Mouse (Mus musculus): ENCODE measurements around the gene Lrsam1. TPM values are rescaled to one million over a fixed set of nuclear protein-coding genes. Genes with fewer than 3 reads are reported as not detected.

Gene Lrsam1
- total and polyA plus RNA-seq, 2 experiments from 2014 or later: 25.3 to 37.3 TPM

DNA sequence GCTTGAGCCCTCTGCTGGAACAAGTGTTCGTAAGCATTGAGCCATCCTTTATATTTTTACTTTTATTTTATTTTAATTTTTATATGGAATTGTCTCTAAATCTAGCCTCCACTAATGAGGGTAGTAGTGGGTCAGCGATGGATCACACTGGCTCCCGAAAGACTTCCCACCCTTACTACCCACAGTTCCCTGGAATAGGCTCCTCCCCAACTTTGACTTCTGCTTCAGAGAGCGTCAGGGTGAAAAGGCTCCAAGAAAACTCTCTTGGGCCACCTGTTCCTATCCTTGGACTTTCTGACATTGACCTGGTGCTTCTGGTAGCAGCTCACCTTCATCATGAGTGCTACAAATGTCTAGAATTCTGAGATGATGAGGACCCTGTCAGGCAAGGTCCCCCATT is 21.3 kb upstream of the Lrsam1 start:
- DNase-seq (ENCODE audit: low spot score) (no peak), ATAC-seq (ENCODE audit: low FRiP score) (no peak)
- TF ChIP-seq CTCF (IDR thresholded peaks at IDR 0.05): peak; percentile 35; the same call in 1 of the 2 replicates
- 3% methylated on average over 4 of the region's 4 CpGs for WGBS
- Histone ChIP-seq H3K4me2 (ENCODE audit: low read depth, low read length, poor library complexity, severe bottlenecking) (peak overlapping the region; percentile 95), H3K4me3 (ENCODE audit: low read depth, low read length) (peak overlapping the region; percentile 80; the same call in 1 of the 2 replicates), H3K4me1 (ENCODE audit: insufficient read depth, low read length) (no peaks in the 10 kb centered on the region), H3K9ac (replicated peaks; ENCODE audit: low read length, poor library complexity, severe bottlenecking) (no peak overlapping the region), H3K27ac (ENCODE audit: low read depth, low read length) (no peak overlapping the region), H3K36me3 (ENCODE audit: insufficient read depth, low read length) (peaks cover 12% of the 10 kb centered on the region), H3K27me3 (ENCODE audit: insufficient read depth, low read length) (no peaks in the 10 kb centered on the region), H3K9me3 (ENCODE audit: low read length) (no peaks in the 10 kb centered on the region)

DNA sequence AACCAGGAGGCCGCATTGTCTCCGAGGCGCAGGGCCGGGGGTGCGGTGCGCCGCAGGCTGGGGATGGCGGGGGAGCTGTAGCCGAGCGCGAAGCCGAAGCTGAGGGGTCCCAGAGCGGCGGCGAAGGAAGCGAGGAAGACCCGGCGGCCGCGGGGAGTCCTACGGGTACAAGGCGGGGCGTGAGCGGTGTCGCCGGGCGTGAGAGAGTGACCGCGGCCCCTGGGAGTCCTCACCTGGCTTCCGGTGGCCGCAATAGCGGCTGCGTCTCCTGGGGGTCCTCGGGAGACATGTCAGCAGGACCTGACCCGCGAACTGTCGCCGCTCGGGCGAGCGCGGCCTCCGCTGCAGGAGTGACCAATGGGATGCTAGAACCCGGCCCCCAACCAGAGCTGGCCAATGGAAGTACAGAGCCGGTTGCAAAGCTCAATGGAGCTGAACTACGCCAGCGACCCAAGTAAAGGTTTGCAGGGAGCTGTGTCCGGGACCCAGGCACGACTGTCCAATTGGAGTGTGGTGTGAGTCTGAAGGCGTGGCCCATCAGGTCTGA is 20.4 kb upstream of the Lrsam1 start, which contains the start of gene Slc2a8:
Gene Slc2a8 (minus strand): TSS at position 359 of the 547 bp plus-strand sequence.
- peak within 1 kb of the TSS; percentile 95 for H3K4me2 ChIP-seq (ENCODE audit: low read depth, low read length, poor library complexity, severe bottlenecking)
- H3K9ac ChIP-seq (replicated peaks; ENCODE audit: low read length, poor library complexity, severe bottlenecking): peak within 1 kb of the TSS; percentile 91
- no peaks in the 10 kb centered on the region for H3K9me3 ChIP-seq (ENCODE audit: low read length)
- TF ChIP-seq CTCF (IDR thresholded peaks at IDR 0.05): 0 out of 2 replicates have a peak, but pooled peaks have one; percentile 1
- H3K27me3 ChIP-seq (ENCODE audit: insufficient read depth, low read length): no peaks in the 10 kb centered on the region
- peak within 1 kb of the TSS; percentile 77 for H3K27ac ChIP-seq (ENCODE audit: low read depth, low read length)
- ATAC-seq (ENCODE audit: low FRiP score) (peak; percentile 97), DNase-seq (ENCODE audit: low spot score) (peak; percentile 97)
- peak within 1 kb of the TSS; percentile 80 for H3K4me3 ChIP-seq (ENCODE audit: low read depth, low read length)
- H3K36me3 ChIP-seq (ENCODE audit: insufficient read depth, low read length): peaks cover 10% of the 10 kb centered on the region
- under 1% methylated on average over 45 of the region's 50 CpGs for WGBS
- no peaks in the 10 kb centered on the region for H3K4me1 ChIP-seq (ENCODE audit: insufficient read depth, low read length)

DNA sequence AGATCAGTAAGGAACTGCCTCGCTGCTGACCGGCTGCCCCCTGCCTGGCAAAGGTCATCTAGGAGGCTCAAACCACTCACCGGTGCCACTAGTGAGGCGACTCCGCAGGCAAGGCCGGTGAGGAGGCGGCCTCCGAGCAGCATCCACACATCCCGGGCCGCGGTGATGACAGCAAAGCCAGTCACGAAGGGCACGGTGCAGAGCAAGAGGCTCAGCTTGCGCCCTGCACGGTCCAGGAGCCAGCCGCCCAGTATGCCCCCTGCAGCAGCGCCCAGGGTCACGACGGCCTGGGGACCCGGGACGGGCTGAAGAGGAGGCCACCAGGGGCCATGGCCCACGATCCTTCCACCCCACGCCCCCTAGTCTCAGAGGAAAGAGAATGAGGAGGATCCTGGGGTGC is 19.9 kb upstream of the Lrsam1 start:
- WGBS: 1% methylated on average over 23 of the region's 23 CpGs
- no peaks in the 10 kb centered on the region for H3K4me1 ChIP-seq (ENCODE audit: insufficient read depth, low read length)
- peak overlapping the region; percentile 95 for H3K4me2 ChIP-seq (ENCODE audit: low read depth, low read length, poor library complexity, severe bottlenecking)
- peak; percentile 41 for ATAC-seq (ENCODE audit: low FRiP score)
- DNase-seq (ENCODE audit: low spot score): no peak
- H3K9me3 ChIP-seq (ENCODE audit: low read length): no peaks in the 10 kb centered on the region
- peaks cover 9% of the 10 kb centered on the region for H3K36me3 ChIP-seq (ENCODE audit: insufficient read depth, low read length)
- TF ChIP-seq CTCF (IDR thresholded peaks at IDR 0.05): no peak
- no peaks in the 10 kb centered on the region for H3K27me3 ChIP-seq (ENCODE audit: insufficient read depth, low read length)
- peak overlapping the region; percentile 91 for H3K9ac ChIP-seq (replicated peaks; ENCODE audit: low read length, poor library complexity, severe bottlenecking)
- H3K4me3 ChIP-seq (ENCODE audit: low read depth, low read length): peak overlapping the region; percentile 80
- H3K27ac ChIP-seq (ENCODE audit: low read depth, low read length): peak overlapping the region; percentile 77

DNA sequence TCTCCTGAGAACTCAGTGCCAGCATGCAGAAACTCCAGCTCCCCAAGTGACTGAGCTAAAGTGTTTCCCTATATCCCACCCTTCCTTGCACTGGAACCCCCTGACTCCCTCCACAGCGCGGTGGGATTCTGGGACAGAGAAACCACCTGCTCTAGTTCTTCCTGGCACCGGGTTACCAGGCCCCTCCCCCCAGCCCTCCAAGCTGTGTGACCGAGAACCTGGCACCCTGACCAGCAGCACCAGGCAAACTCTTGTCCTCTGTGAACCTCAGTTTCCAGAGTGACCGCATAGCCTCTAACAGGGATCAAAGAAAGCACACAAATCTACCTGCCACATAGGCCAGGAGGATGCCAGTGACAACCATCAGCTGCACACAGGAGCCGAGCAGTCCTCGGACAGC is 18.3 kb upstream of the Lrsam1 start:
- no peaks in the 10 kb centered on the region for H3K4me1 ChIP-seq (ENCODE audit: insufficient read depth, low read length)
- peaks cover 23% of the 10 kb centered on the region for H3K36me3 ChIP-seq (ENCODE audit: insufficient read depth, low read length)
- H3K9me3 ChIP-seq (ENCODE audit: low read length): no peaks in the 10 kb centered on the region
- no peaks in the 10 kb centered on the region for H3K27me3 ChIP-seq (ENCODE audit: insufficient read depth, low read length)
- WGBS: 88% methylated on average over 7 of the region's 7 CpGs
- H3K4me2 ChIP-seq (ENCODE audit: low read depth, low read length, poor library complexity, severe bottlenecking): no peak overlapping the region
- DNase-seq (ENCODE audit: low spot score) (no peak), ATAC-seq (ENCODE audit: low FRiP score) (no peak)
- TF ChIP-seq CTCF (IDR thresholded peaks at IDR 0.05): no peak
- 0 out of 2 replicates have a peak overlapping the region, but pooled peaks have one; percentile 13 for H3K9ac ChIP-seq (replicated peaks; ENCODE audit: low read length, poor library complexity, severe bottlenecking)
- no peak overlapping the region for H3K27ac ChIP-seq (ENCODE audit: low read depth, low read length)
- H3K4me3 ChIP-seq (ENCODE audit: low read depth, low read length): no peak overlapping the region

DNA sequence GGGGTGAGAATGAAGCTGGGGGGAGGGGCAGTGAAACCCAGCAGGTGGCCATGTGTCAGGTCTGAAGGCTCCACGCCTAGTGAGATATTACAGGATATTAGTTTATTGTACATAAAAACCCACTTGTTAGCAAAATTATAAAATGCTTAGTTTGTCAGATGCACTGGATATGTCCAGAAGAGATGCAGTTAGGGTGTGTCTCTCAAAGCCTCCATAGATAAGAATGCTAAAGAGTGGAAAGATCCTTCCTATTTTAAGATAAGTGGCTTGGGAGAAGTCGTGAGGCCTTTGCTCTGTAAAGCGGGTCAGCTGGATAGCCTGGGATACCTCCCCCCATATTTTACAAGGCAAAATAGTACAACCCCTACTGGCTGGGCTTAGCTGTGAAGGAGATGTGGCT is 17.3 kb upstream of the Lrsam1 start:
- no peaks in the 10 kb centered on the region for H3K4me1 ChIP-seq (ENCODE audit: insufficient read depth, low read length)
- H3K27ac ChIP-seq (ENCODE audit: low read depth, low read length): no peak overlapping the region
- DNase-seq (ENCODE audit: low spot score) (no peak), ATAC-seq (ENCODE audit: low FRiP score) (no peak)
- no peak for TF ChIP-seq CTCF (IDR thresholded peaks at IDR 0.05)
- peaks cover 33% of the 10 kb centered on the region for H3K36me3 ChIP-seq (ENCODE audit: insufficient read depth, low read length)
- no peak overlapping the region for H3K4me2 ChIP-seq (ENCODE audit: low read depth, low read length, poor library complexity, severe bottlenecking)
- no peak overlapping the region for H3K9ac ChIP-seq (replicated peaks; ENCODE audit: low read length, poor library complexity, severe bottlenecking)
- H3K4me3 ChIP-seq (ENCODE audit: low read depth, low read length): no peak overlapping the region
- H3K9me3 ChIP-seq (ENCODE audit: low read length): no peaks in the 10 kb centered on the region
- 76% methylated on average over 3 of the region's 3 CpGs for WGBS
- no peaks in the 10 kb centered on the region for H3K27me3 ChIP-seq (ENCODE audit: insufficient read depth, low read length)

DNA sequence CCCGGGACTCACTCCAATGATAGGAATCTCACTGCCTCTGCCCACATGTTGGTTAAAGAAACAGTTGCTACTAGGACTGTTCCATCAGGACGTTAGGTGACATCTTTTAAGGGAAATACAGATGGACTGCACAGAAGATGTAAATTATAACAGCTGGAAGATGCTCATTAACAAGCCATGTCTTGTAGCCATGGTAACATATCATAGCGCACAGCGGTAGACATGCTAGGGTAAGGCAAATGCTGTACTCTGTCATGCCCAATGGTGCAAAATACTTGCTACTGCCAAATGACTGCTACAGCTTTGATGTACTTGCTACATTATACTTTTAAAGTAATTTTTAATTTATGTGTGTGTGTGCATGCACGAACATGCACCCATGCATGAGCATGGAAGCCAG is 15.7 kb upstream of the Lrsam1 start:
- H3K27me3 ChIP-seq (ENCODE audit: insufficient read depth, low read length): no peaks in the 10 kb centered on the region
- DNase-seq (ENCODE audit: low spot score): peak; percentile 45

More for the DNA sequence above, 15.7 kb upstream of the Lrsam1 start:
- H3K4me2 ChIP-seq (ENCODE audit: low read depth, low read length, poor library complexity, severe bottlenecking): no peak overlapping the region
- no peaks in the 10 kb centered on the region for H3K9me3 ChIP-seq (ENCODE audit: low read length)
- no peak overlapping the region for H3K9ac ChIP-seq (replicated peaks; ENCODE audit: low read length, poor library complexity, severe bottlenecking)
- H3K4me1 ChIP-seq (ENCODE audit: insufficient read depth, low read length): no peaks in the 10 kb centered on the region
- 70% methylated on average over 5 of the region's 5 CpGs for WGBS
- ATAC-seq (ENCODE audit: low FRiP score): no peak
- peaks cover 44% of the 10 kb centered on the region for H3K36me3 ChIP-seq (ENCODE audit: insufficient read depth, low read length)
- H3K27ac ChIP-seq (ENCODE audit: low read depth, low read length): no peak overlapping the region
- TF ChIP-seq CTCF (IDR thresholded peaks at IDR 0.05): no peak
- no peak overlapping the region for H3K4me3 ChIP-seq (ENCODE audit: low read depth, low read length)
